Mouse (Mus musculus): ENCODE results near the gene Serpinb6b. TPM values are rescaled to one million over a fixed set of nuclear protein-coding genes. Genes with fewer than 3 reads are reported as not detected.

The Serpinb6b gene
- polyA plus RNA-seq, 1 experiment = 1.4 TPM

DNA sequence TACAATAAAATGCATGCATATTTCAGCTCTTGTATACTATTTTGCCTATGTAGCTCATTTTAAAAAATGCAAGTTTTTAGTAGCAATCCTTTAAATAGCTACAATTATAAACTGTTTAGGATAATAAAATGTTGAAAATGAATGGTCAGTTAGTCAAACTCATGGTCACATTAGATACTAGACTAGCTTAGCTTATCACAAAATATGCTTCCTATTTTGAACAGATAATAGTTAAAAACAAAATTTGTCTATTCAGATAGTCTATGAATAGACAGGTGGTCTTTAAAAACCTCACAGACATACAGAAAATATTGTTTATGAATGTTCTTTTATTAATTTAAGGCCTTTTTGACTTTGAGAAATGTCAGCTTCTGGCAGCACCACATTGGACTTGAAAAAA, 21.2 kb downstream of the Serpinb6b start:
- H3K27me3 ChIP-seq (ENCODE audit: control insufficient read depth, insufficient read depth, insufficient read length) = no peaks in the 10 kb centered on the region
- H3K36me3 ChIP-seq (ENCODE audit: control insufficient read depth, insufficient read depth) = no peaks in the 10 kb centered on the region
- no peak overlapping the region for H3K4me2 ChIP-seq (ENCODE audit: low read depth)
- no peak overlapping the region for H3K4me3 ChIP-seq
- no peaks in the 10 kb centered on the region for H3K79me2 ChIP-seq (ENCODE audit: control insufficient read depth, insufficient read depth)
- no peak overlapping the region for H3ac ChIP-seq (ENCODE audit: control insufficient read depth, insufficient read length)
- TF ChIP-seq SRF (IDR thresholded peaks at IDR 0.05; ENCODE audit: control insufficient read depth, insufficient read length, low read depth) = no peak
- TF ChIP-seq REST (IDR thresholded peaks at IDR 0.05; ENCODE audit: insufficient read depth, insufficient read length) = no peak
- no peak for TF ChIP-seq MYOG (IDR thresholded peaks at IDR 0.05; ENCODE audit: control insufficient read depth in 1 of 3, insufficient read depth in 1 of 3, insufficient read length in 2 of 3, low read depth in 2 of 3)
- TF ChIP-seq POLR2A (IDR thresholded peaks at IDR 0.05; ENCODE audit: insufficient read length, low read depth) = no peak
- TF ChIP-seq E2F4 (IDR thresholded peaks at IDR 0.05; ENCODE audit: insufficient read depth) = no peak
- TF ChIP-seq TCF12 (IDR thresholded peaks at IDR 0.05; ENCODE audit: insufficient read depth, poor library complexity, severe bottlenecking) = no peak
- TF ChIP-seq POLR2AphosphoS2 (IDR thresholded peaks at IDR 0.05; ENCODE audit: insufficient read length, low read depth) = no peak
- TF ChIP-seq MAX (IDR thresholded peaks at IDR 0.05; ENCODE audit: low read depth) = no peak
- no peak for TF ChIP-seq TCF3 (IDR thresholded peaks at IDR 0.05; ENCODE audit: insufficient read length, low read depth)
- TF ChIP-seq USF1 (IDR thresholded peaks at IDR 0.05; ENCODE audit: low read depth) = no peak
- TF ChIP-seq MYOD1 (IDR thresholded peaks at IDR 0.05; ENCODE audit: control insufficient read depth in 1 of 3, insufficient read length in 2 of 3, low read depth in 2 of 3) = no peak
- no peak for TF ChIP-seq CEBPB (IDR thresholded peaks at IDR 0.05; ENCODE audit: insufficient read depth, poor library complexity, severe bottlenecking)

DNA sequence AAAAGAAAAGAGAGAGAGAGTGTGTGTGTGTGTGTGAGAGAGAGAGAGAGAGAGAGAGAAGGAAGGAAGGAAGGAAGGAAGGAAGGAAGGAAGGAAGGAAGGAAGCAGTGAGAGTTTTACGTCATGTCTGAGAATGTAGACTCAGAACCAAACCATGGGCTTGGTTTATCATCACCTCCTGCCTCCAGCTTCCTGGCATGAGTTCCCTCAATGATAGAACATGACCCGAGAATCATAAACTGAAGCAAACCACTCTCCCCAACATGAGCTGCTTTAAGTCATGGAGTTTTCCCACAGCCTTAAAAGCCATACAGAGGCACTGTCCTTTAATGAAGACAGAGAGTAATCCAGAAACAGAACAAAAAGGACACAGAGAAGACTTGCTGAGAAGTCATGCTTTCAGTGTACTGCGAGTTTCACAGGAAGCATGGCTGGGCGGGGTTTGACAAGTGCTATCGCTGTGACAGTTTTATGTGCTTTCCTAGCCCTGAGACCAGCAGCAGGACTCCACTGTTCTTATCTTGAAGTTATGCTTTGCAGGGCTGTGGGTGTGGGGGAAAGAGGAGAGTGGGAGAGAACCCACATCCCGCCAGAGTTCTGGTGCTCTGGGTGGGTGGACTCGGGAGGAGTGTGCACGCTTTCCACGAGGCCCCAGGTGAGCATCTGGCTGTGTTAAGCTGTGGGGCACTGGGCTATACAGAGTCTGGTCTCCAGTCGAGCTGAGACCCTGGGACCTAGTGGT, 28.3 kb downstream of the Serpinb6b start:
- no peak overlapping the region for H3K4me2 ChIP-seq (ENCODE audit: low read depth)
- no peaks in the 10 kb centered on the region for H3K27me3 ChIP-seq (ENCODE audit: control insufficient read depth, insufficient read depth, insufficient read length)
- no peak overlapping the region for H3ac ChIP-seq (ENCODE audit: control insufficient read depth, insufficient read length)
- H3K79me2 ChIP-seq (ENCODE audit: control insufficient read depth, insufficient read depth) = no peaks in the 10 kb centered on the region
- TF ChIP-seq SRF (IDR thresholded peaks at IDR 0.05; ENCODE audit: control insufficient read depth, insufficient read length, low read depth) (no peak), MYOD1 (IDR thresholded peaks at IDR 0.05; ENCODE audit: control insufficient read depth in 1 of 3, insufficient read length in 2 of 3, low read depth in 2 of 3) (no peak), TCF3 (IDR thresholded peaks at IDR 0.05; ENCODE audit: insufficient read length, low read depth) (no peak), POLR2AphosphoS2 (IDR thresholded peaks at IDR 0.05; ENCODE audit: insufficient read length, low read depth) (no peak), MYOG (IDR thresholded peaks at IDR 0.05; ENCODE audit: control insufficient read depth in 1 of 3, insufficient read depth in 1 of 3, insufficient read length in 2 of 3, low read depth in 2 of 3) (no peak), MAX (IDR thresholded peaks at IDR 0.05; ENCODE audit: low read depth) (no peak), USF1 (IDR thresholded peaks at IDR 0.05; ENCODE audit: low read depth) (no peak), TCF12 (IDR thresholded peaks at IDR 0.05; ENCODE audit: insufficient read depth, poor library complexity, severe bottlenecking) (no peak), E2F4 (IDR thresholded peaks at IDR 0.05; ENCODE audit: insufficient read depth) (no peak), CEBPB (IDR thresholded peaks at IDR 0.05; ENCODE audit: insufficient read depth, poor library complexity, severe bottlenecking) (no peak), POLR2A (IDR thresholded peaks at IDR 0.05; ENCODE audit: insufficient read length, low read depth) (no peak), REST (IDR thresholded peaks at IDR 0.05; ENCODE audit: insufficient read depth, insufficient read length) (no peak)
- no peaks in the 10 kb centered on the region for H3K36me3 ChIP-seq (ENCODE audit: control insufficient read depth, insufficient read depth)
- H3K4me3 ChIP-seq = no peak overlapping the region

DNA sequence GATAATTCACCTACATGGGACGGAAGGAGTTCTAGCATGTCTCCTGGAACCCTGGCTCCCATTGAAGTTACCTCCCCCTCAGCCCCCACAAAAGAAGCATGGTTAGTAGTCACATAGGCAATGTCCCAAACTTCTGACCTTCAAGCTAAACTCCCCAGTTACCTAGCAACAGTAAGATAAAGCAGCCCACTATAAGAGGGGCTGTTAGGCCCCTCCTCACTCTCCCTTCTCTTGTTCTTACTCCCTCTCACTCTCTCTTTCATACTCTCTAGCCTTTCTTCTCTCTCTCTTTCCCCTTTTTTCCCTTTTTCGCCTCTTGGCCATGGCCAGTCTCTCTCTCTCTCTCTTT, 28.9 kb downstream of the Serpinb6b start:
- H3ac ChIP-seq (ENCODE audit: control insufficient read depth, insufficient read length) = no peak overlapping the region
- no peak overlapping the region for H3K4me2 ChIP-seq (ENCODE audit: low read depth)
- no peaks in the 10 kb centered on the region for H3K27me3 ChIP-seq (ENCODE audit: control insufficient read depth, insufficient read depth, insufficient read length)
- no peaks in the 10 kb centered on the region for H3K79me2 ChIP-seq (ENCODE audit: control insufficient read depth, insufficient read depth)
- TF ChIP-seq TCF12 (IDR thresholded peaks at IDR 0.05; ENCODE audit: insufficient read depth, poor library complexity, severe bottlenecking) (no peak), SRF (IDR thresholded peaks at IDR 0.05; ENCODE audit: control insufficient read depth, insufficient read length, low read depth) (no peak), POLR2A (IDR thresholded peaks at IDR 0.05; ENCODE audit: insufficient read length, low read depth) (no peak), REST (IDR thresholded peaks at IDR 0.05; ENCODE audit: insufficient read depth, insufficient read length) (no peak), POLR2AphosphoS2 (IDR thresholded peaks at IDR 0.05; ENCODE audit: insufficient read length, low read depth) (no peak), USF1 (IDR thresholded peaks at IDR 0.05; ENCODE audit: low read depth) (no peak)
- H3K4me3 ChIP-seq = no peak overlapping the region
- H3K36me3 ChIP-seq (ENCODE audit: control insufficient read depth, insufficient read depth) = no peaks in the 10 kb centered on the region

DNA sequence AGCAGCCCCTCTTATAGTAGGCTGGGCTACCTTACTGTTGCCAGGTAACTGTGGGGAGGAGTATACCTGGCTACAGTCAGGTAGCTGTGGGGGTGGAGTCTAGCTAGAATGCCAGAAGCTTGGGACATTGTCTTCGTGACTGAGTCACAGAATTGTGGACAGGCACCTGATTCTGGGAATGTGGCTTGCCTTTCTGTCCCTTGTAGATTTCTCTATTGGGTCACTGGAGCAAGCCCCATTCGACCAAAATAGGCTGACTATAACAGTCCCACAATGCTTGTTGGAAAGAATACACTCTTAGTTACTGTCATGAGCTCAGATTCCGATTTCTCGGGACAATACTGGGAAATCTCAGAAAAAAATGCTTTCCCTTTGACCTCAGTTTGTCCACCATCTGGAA, 30.0 kb downstream of the Serpinb6b start:
- Histone ChIP-seq H3K4me3 (no peak overlapping the region), H3K4me2 (ENCODE audit: low read depth) (no peak overlapping the region), H3K36me3 (ENCODE audit: control insufficient read depth, insufficient read depth) (no peaks in the 10 kb centered on the region), H3K79me2 (ENCODE audit: control insufficient read depth, insufficient read depth) (no peaks in the 10 kb centered on the region), H3ac (ENCODE audit: control insufficient read depth, insufficient read length) (no peak overlapping the region), H3K27me3 (ENCODE audit: control insufficient read depth, insufficient read depth, insufficient read length) (no peaks in the 10 kb centered on the region)
- TF ChIP-seq REST (IDR thresholded peaks at IDR 0.05; ENCODE audit: insufficient read depth, insufficient read length) = no peak
- no peak for TF ChIP-seq E2F4 (IDR thresholded peaks at IDR 0.05; ENCODE audit: insufficient read depth)
- TF ChIP-seq SRF (IDR thresholded peaks at IDR 0.05; ENCODE audit: control insufficient read depth, insufficient read length, low read depth) = no peak
- TF ChIP-seq USF1 (IDR thresholded peaks at IDR 0.05; ENCODE audit: low read depth) = no peak
- TF ChIP-seq CEBPB (IDR thresholded peaks at IDR 0.05; ENCODE audit: insufficient read depth, poor library complexity, severe bottlenecking) = no peak
- TF ChIP-seq MAX (IDR thresholded peaks at IDR 0.05; ENCODE audit: low read depth) = no peak
- no peak for TF ChIP-seq TCF12 (IDR thresholded peaks at IDR 0.05; ENCODE audit: insufficient read depth, poor library complexity, severe bottlenecking)
- no peak for TF ChIP-seq MYOG (IDR thresholded peaks at IDR 0.05; ENCODE audit: control insufficient read depth in 1 of 3, insufficient read depth in 1 of 3, insufficient read length in 2 of 3, low read depth in 2 of 3)
- TF ChIP-seq TCF3 (IDR thresholded peaks at IDR 0.05; ENCODE audit: insufficient read length, low read depth) = no peak
- no peak for TF ChIP-seq POLR2A (IDR thresholded peaks at IDR 0.05; ENCODE audit: insufficient read length, low read depth)
- TF ChIP-seq MYOD1 (IDR thresholded peaks at IDR 0.05; ENCODE audit: control insufficient read depth in 1 of 3, insufficient read length in 2 of 3, low read depth in 2 of 3) = no peak
- TF ChIP-seq POLR2AphosphoS2 (IDR thresholded peaks at IDR 0.05; ENCODE audit: insufficient read length, low read depth) = no peak

Measured in myocyte (in vitro differentiated cells).